Mouse (Mus musculus): Measurements from ENCODE around the gene Fank1. TPM values are rescaled to one million over a fixed set of nuclear protein-coding genes. Genes with fewer than 3 reads are reported as not detected.
A peak's percentile ranks its signal among the peaks of the same experiment; 100 is the strongest.

The Fank1 gene
- polyA plus RNA-seq, 1 experiment from 2014 or later, result 0.21 TPM

- 58% methylated on average over 2 of the region's 2 CpGs for WGBS
- Histone ChIP-seq H3K4me2 (ENCODE audit: low read depth, low read length) (no peak overlapping the region), H3K9ac (ENCODE audit: low read length) (no peak overlapping the region), H3K4me3 (replicated peaks; ENCODE audit: low read length) (no peak overlapping the region), H3K4me1 (ENCODE audit: control insufficient read depth, insufficient read depth, low read length) (0 out of 2 replicates have a peak, but pooled peaks cover 12% of the 10 kb centered on the region), H3K36me3 (ENCODE audit: control insufficient read depth, insufficient read depth, low read length) (no peaks in the 10 kb centered on the region), H3K9me3 (replicated peaks; ENCODE audit: control insufficient read depth, low read length) (no peaks in the 10 kb centered on the region), H3K27me3 (ENCODE audit: control insufficient read depth, insufficient read depth, low read length) (no peaks in the 10 kb centered on the region), H3K27ac (ENCODE audit: low read length) (peak overlapping the region; percentile 8)
- peak; percentile 87; the same call in 1 of the 2 replicates for ATAC-seq (ENCODE audit: insufficient read depth, low FRiP score)
Observed at GRCm38 (mm10) chr7:133794720-133795119, 18.1 kb downstream of the Fank1 start.

- Histone ChIP-seq H3K36me3 (ENCODE audit: control insufficient read depth, insufficient read depth, low read length) (no peaks in the 10 kb centered on the region), H3K27ac (ENCODE audit: low read length) (no peak overlapping the region), H3K4me1 (ENCODE audit: control insufficient read depth, insufficient read depth, low read length) (no peaks in the 10 kb centered on the region), H3K4me2 (ENCODE audit: low read depth, low read length) (no peak overlapping the region), H3K9ac (ENCODE audit: low read length) (no peak overlapping the region), H3K4me3 (replicated peaks; ENCODE audit: low read length) (no peak overlapping the region), H3K27me3 (ENCODE audit: control insufficient read depth, insufficient read depth, low read length) (no peaks in the 10 kb centered on the region), H3K9me3 (replicated peaks; ENCODE audit: control insufficient read depth, low read length) (no peaks in the 10 kb centered on the region)
- WGBS, result 65% methylated on average over 5 of the region's 5 CpGs
- ATAC-seq (ENCODE audit: insufficient read depth, low FRiP score), result no peak
Observed at GRCm38 (mm10) chr7:133799928-133800327, 23.3 kb downstream of the Fank1 start.

GRCm38 (mm10) chr7:133801823-133802222 lies 25.2 kb downstream of the Fank1 start:
- WGBS, result 22% methylated on average over 6 of the region's 6 CpGs

GRCm38 (mm10) chr7:133805614-133806175 lies 29.0 kb downstream of the Fank1 start:
- ATAC-seq (ENCODE audit: insufficient read depth, low FRiP score), result peak; percentile 85
- H3K36me3 ChIP-seq (ENCODE audit: control insufficient read depth, insufficient read depth, low read length), result no peaks in the 10 kb centered on the region
- no peaks in the 10 kb centered on the region for H3K27me3 ChIP-seq (ENCODE audit: control insufficient read depth, insufficient read depth, low read length)
- no peak overlapping the region for H3K27ac ChIP-seq (ENCODE audit: low read length)
- no peak overlapping the region for H3K4me2 ChIP-seq (ENCODE audit: low read depth, low read length)
- H3K9me3 ChIP-seq (replicated peaks; ENCODE audit: control insufficient read depth, low read length), result no peaks in the 10 kb centered on the region
- H3K4me3 ChIP-seq (replicated peaks; ENCODE audit: low read length), result no peak overlapping the region
- WGBS, result 42% methylated on average over 7 of the region's 7 CpGs
- no peaks in the 10 kb centered on the region for H3K4me1 ChIP-seq (ENCODE audit: control insufficient read depth, insufficient read depth, low read length)
- no peak overlapping the region for H3K9ac ChIP-seq (ENCODE audit: low read length)

More at GRCm38 (mm10) chr7:133801823-133802222, 25.2 kb downstream of the Fank1 start:
- no peaks in the 10 kb centered on the region for H3K27me3 ChIP-seq (ENCODE audit: control insufficient read depth, insufficient read depth, low read length)
- H3K27ac ChIP-seq (ENCODE audit: low read length), result no peak overlapping the region
- H3K4me3 ChIP-seq (replicated peaks; ENCODE audit: low read length), result no peak overlapping the region
- H3K9ac ChIP-seq (ENCODE audit: low read length), result no peak overlapping the region
- no peaks in the 10 kb centered on the region for H3K36me3 ChIP-seq (ENCODE audit: control insufficient read depth, insufficient read depth, low read length)
- H3K9me3 ChIP-seq (replicated peaks; ENCODE audit: control insufficient read depth, low read length), result no peaks in the 10 kb centered on the region
- H3K4me1 ChIP-seq (ENCODE audit: control insufficient read depth, insufficient read depth, low read length), result no peaks in the 10 kb centered on the region
- H3K4me2 ChIP-seq (ENCODE audit: low read depth, low read length), result no peak overlapping the region
- ATAC-seq (ENCODE audit: insufficient read depth, low FRiP score), result no peak

- no peaks in the 10 kb centered on the region for H3K9me3 ChIP-seq (replicated peaks; ENCODE audit: control insufficient read depth, low read length)
- ATAC-seq (ENCODE audit: insufficient read depth, low FRiP score), result no peak
- H3K9ac ChIP-seq (ENCODE audit: low read length), result no peak overlapping the region
- no peaks in the 10 kb centered on the region for H3K36me3 ChIP-seq (ENCODE audit: control insufficient read depth, insufficient read depth, low read length)
- H3K27ac ChIP-seq (ENCODE audit: low read length), result no peak overlapping the region
- H3K4me1 ChIP-seq (ENCODE audit: control insufficient read depth, insufficient read depth, low read length), result no peaks in the 10 kb centered on the region
- no peak overlapping the region for H3K4me2 ChIP-seq (ENCODE audit: low read depth, low read length)
- WGBS, result 67% methylated on average over 7 of the region's 7 CpGs
- no peak overlapping the region for H3K4me3 ChIP-seq (replicated peaks; ENCODE audit: low read length)
- H3K27me3 ChIP-seq (ENCODE audit: control insufficient read depth, insufficient read depth, low read length), result no peaks in the 10 kb centered on the region
Observed at GRCm38 (mm10) chr7:133812927-133813326, 36.3 kb downstream of the Fank1 start.

GRCm38 (mm10) chr7:133813331-133813730 lies 36.7 kb downstream of the Fank1 start:
- 68% methylated on average over 4 of the region's 4 CpGs for WGBS
- no peak for ATAC-seq (ENCODE audit: insufficient read depth, low FRiP score)
- Histone ChIP-seq H3K9ac (ENCODE audit: low read length) (no peak overlapping the region), H3K9me3 (replicated peaks; ENCODE audit: control insufficient read depth, low read length) (no peaks in the 10 kb centered on the region), H3K4me2 (ENCODE audit: low read depth, low read length) (no peak overlapping the region), H3K4me1 (ENCODE audit: control insufficient read depth, insufficient read depth, low read length) (no peaks in the 10 kb centered on the region), H3K27me3 (ENCODE audit: control insufficient read depth, insufficient read depth, low read length) (no peaks in the 10 kb centered on the region), H3K36me3 (ENCODE audit: control insufficient read depth, insufficient read depth, low read length) (no peaks in the 10 kb centered on the region), H3K4me3 (replicated peaks; ENCODE audit: low read length) (no peak overlapping the region), H3K27ac (ENCODE audit: low read length) (no peak overlapping the region)

GRCm38 (mm10) chr7:133823751-133824150 lies 47.1 kb downstream of the Fank1 start:
- Histone ChIP-seq H3K36me3 (ENCODE audit: control insufficient read depth, insufficient read depth, low read length) (no peaks in the 10 kb centered on the region), H3K9ac (ENCODE audit: low read length) (no peak overlapping the region)
- WGBS, result 85% methylated on average over 6 of the region's 6 CpGs

GRCm38 (mm10) chr7:133824579-133824978 lies 47.9 kb downstream of the Fank1 start:
- H3K36me3 ChIP-seq (ENCODE audit: control insufficient read depth, insufficient read depth, low read length), result no peaks in the 10 kb centered on the region
- H3K27me3 ChIP-seq (ENCODE audit: control insufficient read depth, insufficient read depth, low read length), result no peaks in the 10 kb centered on the region
- ATAC-seq (ENCODE audit: insufficient read depth, low FRiP score), result no peak
- H3K27ac ChIP-seq (ENCODE audit: low read length), result no peak overlapping the region
- H3K9me3 ChIP-seq (replicated peaks; ENCODE audit: control insufficient read depth, low read length), result 0 out of 2 replicates have a peak, but pooled peaks cover 4% of the 10 kb centered on the region
- H3K4me2 ChIP-seq (ENCODE audit: low read depth, low read length), result no peak overlapping the region
- no peaks in the 10 kb centered on the region for H3K4me1 ChIP-seq (ENCODE audit: control insufficient read depth, insufficient read depth, low read length)
- WGBS, result 93% methylated on average over 2 of the region's 2 CpGs
- no peak overlapping the region for H3K4me3 ChIP-seq (replicated peaks; ENCODE audit: low read length)
- H3K9ac ChIP-seq (ENCODE audit: low read length), result no peak overlapping the region

More at GRCm38 (mm10) chr7:133823751-133824150, 47.1 kb downstream of the Fank1 start:
- no peak overlapping the region for H3K4me3 ChIP-seq (replicated peaks; ENCODE audit: low read length)
- H3K4me1 ChIP-seq (ENCODE audit: control insufficient read depth, insufficient read depth, low read length), result no peaks in the 10 kb centered on the region
- no peaks in the 10 kb centered on the region for H3K27me3 ChIP-seq (ENCODE audit: control insufficient read depth, insufficient read depth, low read length)
- no peak for ATAC-seq (ENCODE audit: insufficient read depth, low FRiP score)
- no peak overlapping the region for H3K4me2 ChIP-seq (ENCODE audit: low read depth, low read length)
- 0 out of 2 replicates have a peak, but pooled peaks cover 4% of the 10 kb centered on the region for H3K9me3 ChIP-seq (replicated peaks; ENCODE audit: control insufficient read depth, low read length)
- no peak overlapping the region for H3K27ac ChIP-seq (ENCODE audit: low read length)

- Histone ChIP-seq H3K27me3 (ENCODE audit: control insufficient read depth, insufficient read depth, low read length) (no peaks in the 10 kb centered on the region), H3K9ac (ENCODE audit: low read length) (no peak overlapping the region), H3K27ac (ENCODE audit: low read length) (no peak overlapping the region), H3K36me3 (ENCODE audit: control insufficient read depth, insufficient read depth, low read length) (no peaks in the 10 kb centered on the region), H3K4me3 (replicated peaks; ENCODE audit: low read length) (no peak overlapping the region), H3K4me2 (ENCODE audit: low read depth, low read length) (no peak overlapping the region), H3K4me1 (ENCODE audit: control insufficient read depth, insufficient read depth, low read length) (no peaks in the 10 kb centered on the region), H3K9me3 (replicated peaks; ENCODE audit: control insufficient read depth, low read length) (0 out of 2 replicates have a peak, but pooled peaks cover 4% of the 10 kb centered on the region)
- 39% methylated on average over 4 of the region's 4 CpGs for WGBS
- ATAC-seq (ENCODE audit: insufficient read depth, low FRiP score), result no peak
Observed at GRCm38 (mm10) chr7:133828514-133828913, 51.9 kb downstream of the Fank1 start.
